Mouse (Mus musculus): ENCODE results near the gene Abhd14a. TPM values are rescaled to one million over a fixed set of nuclear protein-coding genes. Genes with fewer than 3 reads are reported as not detected.

Abhd14a gene
- 77.4 and 83.7 TPM in 2 replicates for polyA plus RNA-seq (2015; fragmentation: Nextera tagmentation; extraction: Ambion mirVana)

DNA sequence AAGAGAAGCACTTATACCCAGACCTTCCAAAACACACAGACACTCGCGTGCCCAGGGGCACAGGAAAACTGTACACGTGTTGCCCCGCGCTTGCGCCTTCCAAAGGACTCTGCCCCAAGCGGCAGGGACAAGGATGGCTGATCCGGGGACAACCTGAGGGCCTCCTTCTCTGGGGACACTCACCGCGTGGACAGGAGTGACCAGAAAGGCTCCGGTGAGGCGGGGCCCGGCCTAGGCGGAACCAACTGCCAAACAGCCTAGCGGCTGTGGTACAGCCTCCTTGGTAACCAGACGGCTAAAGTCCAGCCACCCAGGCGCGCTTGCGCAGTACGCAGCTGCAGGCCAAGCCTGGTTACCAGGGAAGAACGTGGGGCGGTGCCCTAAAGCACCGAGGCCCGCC lies at the start of gene Abhd14a, which contains the start of gene Abhd14b:
TSS of gene Abhd14a (minus strand) at position 331 of the 400 bp plus-strand sequence.
TSS of gene Abhd14b (plus strand) at position 112 of the 400 bp plus-strand sequence.

DNA sequence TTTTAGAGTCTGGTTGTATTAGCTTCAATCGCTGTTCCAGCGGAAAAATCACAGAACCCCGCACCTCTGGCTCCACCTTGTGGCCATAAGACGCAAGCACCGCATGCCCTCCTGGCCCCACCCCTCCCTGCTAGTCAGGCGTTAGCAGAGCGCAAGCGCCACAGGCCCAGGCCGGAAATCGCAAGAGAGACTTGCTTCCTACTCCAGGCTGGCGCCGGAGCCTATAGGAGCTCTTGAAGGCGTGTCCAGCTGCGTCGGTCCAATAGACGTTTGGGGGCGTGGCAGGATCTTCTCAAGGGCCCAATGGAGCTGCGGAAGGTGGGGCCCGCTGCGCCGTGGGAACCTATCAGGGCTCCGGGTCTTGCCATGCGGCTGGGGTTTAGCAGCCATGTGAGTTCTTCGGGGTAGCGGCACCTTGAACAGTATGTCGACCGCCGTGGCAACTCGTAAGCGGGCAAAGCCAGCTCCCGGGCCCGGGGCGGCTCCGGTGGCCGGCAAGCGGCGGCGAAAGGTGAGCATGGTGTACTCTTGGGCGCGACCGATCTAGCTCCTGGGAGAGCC lies 29.5 kb upstream of the Abhd14a start, which contains the start of gene Parp3:
TSS of gene Parp3 (minus strand) at position 26 of the 561 bp plus-strand sequence.

DNA sequence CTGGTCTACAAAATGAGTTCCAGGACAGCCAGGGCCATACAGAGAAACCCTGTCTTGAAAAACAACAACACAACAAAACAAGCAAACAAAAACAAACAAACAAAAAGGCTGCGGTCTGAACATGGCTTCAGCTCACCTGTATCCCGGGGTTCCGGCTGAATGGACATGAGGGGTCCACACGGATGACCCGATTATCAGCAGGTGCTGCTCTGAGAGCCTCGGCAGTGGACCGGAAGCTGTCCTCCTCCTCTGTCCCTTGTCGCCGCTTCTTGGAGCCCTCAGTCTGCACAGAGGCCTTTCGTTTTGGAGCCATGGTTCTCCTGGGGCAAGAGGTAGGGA lies 28.2 kb upstream of the Abhd14a start, which contains the start of gene Rrp9:
TSS of gene Rrp9 (plus strand) at position 301 of the 339 bp plus-strand sequence.

GRCm38 (mm10) chr9:106465571-106466200 lies 18.2 kb upstream of the Abhd14a start, which contains the start of gene Gpr62:
Gene Gpr62 (minus strand): TSS chr9:106465938.

GRCm38 (mm10) chr9:106453271-106454070 lies 6.0 kb upstream of the Abhd14a start, which contains the start of gene Pcbp4:
Gene Pcbp4 (plus strand): TSS chr9:106453291.

GRCm38 (mm10) chr9:106429221-106430014 lies 18.1 kb downstream of the Abhd14a start, which contains the start of gene Rpl29:
Gene Rpl29 (plus strand): TSS chr9:106429454.

Other genes starting within 250 kb of the Abhd14a start
- 17.8 and 21.1 TPM in 2 replicates for gene Ppm1m, start 247.9 kb downstream of the Abhd14a start, polyA plus RNA-seq (2015; fragmentation: Nextera tagmentation; extraction: Ambion mirVana)
- 47.6 and 49.8 TPM in 2 replicates for gene Twf2, start 244.6 kb downstream of the Abhd14a start, polyA plus RNA-seq (2015; fragmentation: Nextera tagmentation; extraction: Ambion mirVana)
- gene Tlr9, start 225.1 kb downstream of the Abhd14a start, polyA plus RNA-seq (2015; fragmentation: Nextera tagmentation; extraction: Ambion mirVana) = 0.06 and 0.15 TPM in 2 replicates
- 100 and 102 TPM in 2 replicates for gene Alas1, start 199.0 kb downstream of the Abhd14a start, polyA plus RNA-seq (2015; fragmentation: Nextera tagmentation; extraction: Ambion mirVana)
- gene Poc1a, start 166.6 kb downstream of the Abhd14a start, polyA plus RNA-seq (2015; fragmentation: Nextera tagmentation; extraction: Ambion mirVana) = 7.9 and 8.6 TPM in 2 replicates
- 17.9 and 18.0 TPM in 2 replicates for gene Dusp7, start 79.0 kb downstream of the Abhd14a start, polyA plus RNA-seq (2015; fragmentation: Nextera tagmentation; extraction: Ambion mirVana)
- 704 and 771 TPM in 2 replicates for gene Rpl29, start 18.2 kb downstream of the Abhd14a start, polyA plus RNA-seq (2015; fragmentation: Nextera tagmentation; extraction: Ambion mirVana)
- gene Acy1, start 9.4 kb downstream of the Abhd14a start, polyA plus RNA-seq (2015; fragmentation: Nextera tagmentation; extraction: Ambion mirVana) = 19.4 and 21.4 TPM in 2 replicates
- gene Abhd14b, start 219 bp downstream of the Abhd14a start, polyA plus RNA-seq (2015; fragmentation: Nextera tagmentation; extraction: Ambion mirVana) = 14.5 and 17.0 TPM in 2 replicates
- gene Pcbp4, start 5.6 kb upstream of the Abhd14a start, polyA plus RNA-seq (2015; fragmentation: Nextera tagmentation; extraction: Ambion mirVana) = 184 and 212 TPM in 2 replicates
- 2.8 and 3.8 TPM in 2 replicates for gene Gpr62, start 18.3 kb upstream of the Abhd14a start, polyA plus RNA-seq (2015; fragmentation: Nextera tagmentation; extraction: Ambion mirVana)
- 36.1 and 41.9 TPM in 2 replicates for gene Rrp9, start 28.3 kb upstream of the Abhd14a start, polyA plus RNA-seq (2015; fragmentation: Nextera tagmentation; extraction: Ambion mirVana)
- gene Parp3, start 29.3 kb upstream of the Abhd14a start, polyA plus RNA-seq (2015; fragmentation: Nextera tagmentation; extraction: Ambion mirVana) = 2.6 and 3.6 TPM in 2 replicates
- gene Iqcf1, start 52.3 kb upstream of the Abhd14a start, polyA plus RNA-seq (2015; fragmentation: Nextera tagmentation; extraction: Ambion mirVana) = not detected in 2 replicates
- not detected in 2 replicates for gene Iqcf5, start 66.9 kb upstream of the Abhd14a start, polyA plus RNA-seq (2015; fragmentation: Nextera tagmentation; extraction: Ambion mirVana)
- gene Iqcf3, start 114.0 kb upstream of the Abhd14a start, polyA plus RNA-seq (2015; fragmentation: Nextera tagmentation; extraction: Ambion mirVana) = not detected in 2 replicates
- gene Iqcf4, start 123.3 kb upstream of the Abhd14a start, polyA plus RNA-seq (2015; fragmentation: Nextera tagmentation; extraction: Ambion mirVana) = not detected in 2 replicates
- not detected in 2 replicates for gene Iqcf6, start 178.9 kb upstream of the Abhd14a start, polyA plus RNA-seq (2015; fragmentation: Nextera tagmentation; extraction: Ambion mirVana)
- 8.0 and 8.3 TPM in 2 replicates for gene Grm2, start 208.4 kb upstream of the Abhd14a start, polyA plus RNA-seq (2015; fragmentation: Nextera tagmentation; extraction: Ambion mirVana)
- 93.6 and 93.9 TPM in 2 replicates for gene Tex264, start 238.2 kb upstream of the Abhd14a start, polyA plus RNA-seq (2015; fragmentation: Nextera tagmentation; extraction: Ambion mirVana)